Mouse (Mus musculus) limb, embryonic 14.5 days (tissue): ENCODE data around the gene Mt2. TPM values are rescaled to one million over a fixed set of nuclear protein-coding genes. Genes with fewer than 3 reads are reported as not detected.
A peak's percentile ranks its signal among the peaks of the same experiment; 100 is the strongest.

Source experiments
- ATAC-seq: fragments of 200-750 bp; cut with Nextera tagmentation; 2 replicates; pipeline ENCODE4 v1.8.0; 2017; ENCODE audit warnings: low read depth, moderate number of reproducible peaks, moderate TSS enrichment; ENCODE audit not compliant: low FRiP score
- DNase-seq: peaks from one replicate; pipeline ENCODE4 v3.0.0-alpha.2; 2015; ENCODE audit warnings: low spot score
- H3K27ac ChIP-seq: fragments of 300-500 bp; sonication (generic); replicated peaks from 2 replicates; pipeline ENCODE4 v1.5.1; 2014; ENCODE audit warnings: low read depth, mild to moderate bottlenecking, low read length, moderate library complexity, mixed read lengths
- H3K27me3 ChIP-seq: fragments of 300-500 bp; sonication (generic); 2 replicates; pipeline ENCODE4 v1.6.1; 2014; ENCODE audit warnings: low read length, mixed read lengths; ENCODE audit not compliant: control insufficient read depth, insufficient read depth
- H3K36me3 ChIP-seq: fragments of 300-500 bp; sonication (generic); 2 replicates; pipeline ENCODE4 v1.6.1; 2014; ENCODE audit warnings: mild to moderate bottlenecking, low read length, moderate library complexity, mixed read lengths; ENCODE audit not compliant: control insufficient read depth, insufficient read depth
- H3K4me1 ChIP-seq: fragments of 300-500 bp; sonication (generic); 2 replicates; pipeline ENCODE4 v1.6.1; 2014; ENCODE audit warnings: antibody characterized with exemption, low read length, mixed read lengths; ENCODE audit not compliant: control insufficient read depth, insufficient read depth
- H3K4me2 ChIP-seq: fragments of 300-500 bp; sonication (generic); replicated peaks from 2 replicates; pipeline ENCODE4 v1.6.1; 2014; ENCODE audit warnings: low read depth, mild to moderate bottlenecking, low read length, moderate library complexity; ENCODE audit not compliant: severe bottlenecking
- H3K4me3 ChIP-seq: fragments of 300-500 bp; sonication (generic); replicated peaks from 2 replicates; pipeline ENCODE4 v1.5.1; 2014; ENCODE audit warnings: low read length
- H3K9ac ChIP-seq: fragments of 300-500 bp; sonication (generic); 2 replicates; pipeline ENCODE4 v1.6.1; 2014; ENCODE audit warnings: mild to moderate bottlenecking, low read depth, low read length, moderate library complexity; ENCODE audit not compliant: severe bottlenecking
- H3K9me3 ChIP-seq: fragments of 300-500 bp; sonication (generic); 2 replicates; pipeline ENCODE4 v1.6.1; 2016; ENCODE audit warnings: low read length; ENCODE audit not compliant: control insufficient read depth
- POLR2A ChIP-seq: fragments of 200-500 bp; IDR thresholded peaks from 2 replicates; pipeline ENCODE4 v1.8.0; 2012; ENCODE audit warnings: inconsistent platforms, mild to moderate bottlenecking, moderate library complexity, borderline replicate concordance; ENCODE audit not compliant: insufficient read depth, insufficient read length; ENCODE audit errors: extremely low read depth
- WGBS: fragments of 180-500 bp; shearing (Covaris S2); extraction: QIAGEN DNeasy Blood & Tissue Kit; methylation state at CpG from one replicate; pipeline ENCODE4 v1.1.7; 2014; 5-methylcytosine and 5-hydroxymethylcytosine counted together
- polyA plus RNA-seq, 2 experiments: library from polyadenylated mRNA; depleted of rRNA in 1 of 2; stranded (reverse) in 1 of 2; unstranded in 1 of 2; fragments of >200 nt; fragmentation: Nextera tagmentation in 1 of 2; extraction: Ambion mirVana in 1 of 2; gene quantifications; 2 replicates each; pipeline versions ENCODE4 v1.2.1 to v1.2.3; 2012 to 2014

Mt2 gene
- polyA plus RNA-seq, 2 experiments = 48.1 to 51.6 TPM

DNA sequence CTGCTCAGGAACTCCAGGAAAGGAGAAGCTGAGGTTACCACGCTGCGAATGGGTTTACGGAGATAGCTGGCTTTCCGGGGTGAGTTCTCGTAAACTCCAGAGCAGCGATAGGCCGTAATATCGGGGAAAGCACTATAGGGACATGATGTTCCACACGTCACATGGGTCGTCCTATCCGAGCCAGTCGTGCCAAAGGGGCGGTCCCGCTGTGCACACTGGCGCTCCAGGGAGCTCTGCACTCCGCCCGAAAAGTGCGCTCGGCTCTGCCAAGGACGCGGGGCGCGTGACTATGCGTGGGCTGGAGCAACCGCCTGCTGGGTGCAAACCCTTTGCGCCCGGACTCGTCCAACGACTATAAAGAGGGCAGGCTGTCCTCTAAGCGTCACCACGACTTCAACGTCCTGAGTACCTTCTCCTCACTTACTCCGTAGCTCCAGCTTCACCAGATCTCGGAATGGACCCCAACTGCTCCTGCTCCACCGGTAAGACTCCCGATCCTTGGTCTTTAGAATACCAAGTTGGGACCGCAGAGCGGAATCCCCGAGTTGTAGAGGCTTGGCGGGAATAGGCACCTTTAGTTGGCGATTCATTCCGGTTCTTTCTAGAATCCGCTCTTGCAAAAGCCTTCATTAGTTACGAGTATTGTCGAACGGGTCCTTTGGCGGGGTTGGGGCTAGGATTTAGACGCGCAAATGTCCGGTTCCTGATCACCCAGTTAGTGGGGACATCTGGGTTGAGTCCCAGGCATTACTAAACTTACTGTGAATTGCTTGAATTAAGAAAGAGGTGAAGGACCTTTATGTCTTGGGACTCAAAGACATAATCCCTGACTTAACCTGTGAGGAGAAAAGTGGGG, 6.6 kb downstream of the Mt2 start, which contains the start of gene Mt1:
Gene Mt1, plus strand, starts transcription at position 226 of the 856 bp plus-strand sequence.
- Histone ChIP-seq H3K9me3 (no peaks in the 10 kb centered on the region), H3K27me3 (peaks cover 94% of the 10 kb centered on the region), H3K36me3 (no peaks in the 10 kb centered on the region), H3K9ac (peak within 1 kb of the TSS; percentile 40; the same call in 1 of the 2 replicates), H3K4me2 (peak within 1 kb of the TSS; percentile 56), H3K4me1 (peaks cover 16% of the 10 kb centered on the region; the same call in 1 of the 2 replicates), H3K27ac (no peak within 1 kb of the TSS), H3K4me3 (peak within 1 kb of the TSS; percentile 44)
- 1% methylated on average over 50 of the region's 50 CpGs for WGBS
- no peak for TF ChIP-seq POLR2A
- DNase-seq = peak; percentile 79
- ATAC-seq = peak; percentile 76

DNA sequence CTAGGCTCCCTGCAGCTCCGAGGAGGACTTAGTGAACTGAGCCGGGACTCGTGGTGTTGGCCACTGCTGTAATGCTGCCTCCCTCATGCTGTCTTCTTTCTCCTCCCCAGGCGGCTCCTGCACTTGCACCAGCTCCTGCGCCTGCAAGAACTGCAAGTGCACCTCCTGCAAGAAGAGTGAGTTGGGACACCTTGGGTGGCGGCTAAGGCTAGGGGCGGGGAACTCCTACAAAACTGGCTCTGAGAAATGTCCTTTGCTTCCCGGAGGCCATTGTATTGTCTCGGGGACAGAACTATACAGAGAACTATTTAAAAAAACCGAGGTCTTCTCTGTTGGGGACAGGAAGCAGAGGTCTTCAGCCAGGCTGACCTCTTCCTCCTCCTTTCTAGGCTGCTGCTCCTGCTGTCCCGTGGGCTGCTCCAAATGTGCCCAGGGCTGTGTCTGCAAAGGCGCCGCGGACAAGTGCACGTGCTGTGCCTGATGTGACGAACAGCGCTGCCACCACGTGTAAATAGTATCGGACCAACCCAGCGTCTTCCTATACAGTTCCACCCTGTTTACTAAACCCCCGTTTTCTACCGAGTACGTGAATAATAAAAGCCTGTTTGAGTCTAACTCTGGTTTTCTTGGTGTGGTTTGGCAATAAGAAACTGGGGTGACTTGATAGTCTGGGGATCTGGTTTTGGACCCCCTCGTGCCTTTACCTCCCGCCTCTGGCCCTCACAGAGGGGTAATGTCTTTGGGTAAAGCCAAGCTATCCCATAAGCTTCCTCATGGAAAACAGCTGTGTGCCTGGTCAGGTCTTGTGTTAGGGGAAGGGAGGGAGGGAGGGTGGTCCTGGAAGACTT, 7.5 kb downstream of the Mt2 start:
- Histone ChIP-seq H3K27ac (no peak overlapping the region), H3K27me3 (peaks cover 94% of the 10 kb centered on the region), H3K9ac (no peak overlapping the region), H3K4me1 (peaks cover 20% of the 10 kb centered on the region; the same call in 1 of the 2 replicates), H3K36me3 (no peaks in the 10 kb centered on the region), H3K4me2 (peak overlapping the region; percentile 56), H3K9me3 (no peaks in the 10 kb centered on the region), H3K4me3 (peak overlapping the region; percentile 44)
- no peak for DNase-seq
- 5% methylated on average over 25 of the region's 25 CpGs for WGBS
- no peak for ATAC-seq
- TF ChIP-seq POLR2A = no peak

DNA sequence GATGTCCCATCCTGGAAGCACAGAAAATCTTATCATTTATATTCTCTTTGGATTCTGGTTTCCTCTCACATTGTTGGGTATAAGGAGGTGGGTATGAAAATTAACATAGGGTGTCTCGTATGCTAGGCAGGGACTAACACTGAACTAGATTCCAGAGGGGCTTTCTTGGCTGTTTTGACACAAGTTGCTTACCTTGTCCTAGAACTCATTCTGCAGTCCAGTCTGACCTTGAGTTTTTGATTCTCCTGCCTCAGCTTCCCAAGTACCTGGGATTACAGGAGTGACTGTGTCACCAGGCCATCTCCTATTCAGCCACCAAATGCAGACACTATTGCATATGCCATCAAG, 8.1 kb downstream of the Mt2 start:
- no peaks in the 10 kb centered on the region for H3K36me3 ChIP-seq
- no peak overlapping the region; the same call in 1 of the 2 replicates for H3K4me3 ChIP-seq

DNA sequence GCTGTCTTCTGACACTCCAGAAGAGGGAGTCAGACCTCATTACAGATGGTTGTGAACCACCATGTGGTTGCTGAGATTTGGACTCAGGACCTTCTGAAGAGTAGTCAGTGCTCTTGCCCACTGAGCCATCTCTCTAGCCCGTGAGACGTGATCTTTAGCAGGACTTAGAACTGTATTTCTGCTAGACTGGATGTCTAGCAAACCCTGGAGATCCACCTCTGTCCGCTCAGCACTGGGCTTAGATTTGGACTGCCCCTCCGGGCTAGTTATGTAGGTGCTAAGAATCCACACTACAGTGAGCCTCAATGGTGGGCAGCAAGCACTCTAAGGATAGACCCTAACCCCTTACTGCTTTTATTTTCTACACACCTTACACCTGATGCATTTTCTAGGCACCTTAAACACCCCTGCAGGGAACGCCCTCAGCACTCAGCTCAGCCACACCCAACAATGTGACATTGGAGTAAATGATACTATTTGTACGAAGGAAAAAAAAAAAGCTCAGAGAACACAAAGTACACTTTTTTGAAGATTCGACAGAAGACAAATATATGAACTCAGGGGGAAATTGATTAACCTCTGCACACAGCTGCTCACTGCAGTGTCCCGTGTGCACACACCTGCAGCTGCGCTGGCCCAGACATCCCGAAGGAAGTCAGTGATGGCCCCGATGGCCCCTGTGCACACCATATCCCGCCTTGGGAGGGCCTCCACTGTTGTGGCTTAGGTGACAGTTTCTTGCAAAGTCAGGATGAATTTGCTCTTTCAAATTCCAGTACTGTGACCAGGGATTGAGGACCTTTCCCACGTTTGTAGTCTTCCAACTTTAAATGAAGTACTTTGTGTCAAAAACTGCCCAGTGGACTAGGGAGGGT, 9.8 kb downstream of the Mt2 start:
- peak overlapping the region; percentile 45; the same call in 1 of the 2 replicates for H3K4me2 ChIP-seq
- DNase-seq (no peak), ATAC-seq (no peak)
- no peaks in the 10 kb centered on the region for H3K9me3 ChIP-seq
- 62% methylated on average over 13 of the region's 13 CpGs for WGBS
- H3K36me3 ChIP-seq = no peaks in the 10 kb centered on the region
- peak overlapping the region; percentile 24 for H3K4me3 ChIP-seq
- peaks cover 82% of the 10 kb centered on the region for H3K27me3 ChIP-seq
- no peak for TF ChIP-seq POLR2A
- peaks cover 23% of the 10 kb centered on the region for H3K4me1 ChIP-seq
- no peak overlapping the region for H3K9ac ChIP-seq
- H3K27ac ChIP-seq = no peak overlapping the region

More for the DNA sequence above, 8.1 kb downstream of the Mt2 start:
- H3K27ac ChIP-seq = no peak overlapping the region
- H3K4me2 ChIP-seq = no peak overlapping the region
- peaks cover 20% of the 10 kb centered on the region; the same call in 1 of the 2 replicates for H3K4me1 ChIP-seq
- ATAC-seq (no peak), DNase-seq (no peak)
- no peak for TF ChIP-seq POLR2A
- peaks cover 88% of the 10 kb centered on the region for H3K27me3 ChIP-seq
- H3K9me3 ChIP-seq = no peaks in the 10 kb centered on the region
- WGBS = 80% methylated on average over 1 of the region's 1 CpGs
- H3K9ac ChIP-seq = no peak overlapping the region

DNA sequence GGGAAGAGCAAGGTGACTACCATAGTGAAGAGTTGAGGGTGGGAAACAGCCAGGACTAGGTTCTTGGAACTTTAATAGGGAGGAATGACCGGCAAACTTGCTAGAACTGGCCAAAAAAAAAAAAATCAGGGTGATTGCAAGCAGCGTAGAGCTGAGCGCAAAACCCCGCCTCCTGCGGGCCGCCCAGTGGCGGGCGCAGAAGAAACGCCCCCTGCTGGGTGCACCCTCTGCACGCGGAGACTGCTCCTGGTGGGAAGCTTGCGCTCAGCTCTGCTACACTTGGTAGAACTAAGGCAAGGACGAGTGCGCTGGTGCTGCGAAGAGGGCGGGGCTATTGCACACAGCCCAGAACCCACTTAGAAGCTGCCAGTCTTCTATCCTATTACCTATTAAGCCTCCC, 10.7 kb downstream of the Mt2 start:
- no peak for TF ChIP-seq POLR2A
- WGBS = under 1% methylated on average over 16 of the region's 16 CpGs
- H3K4me2 ChIP-seq = peak overlapping the region; percentile 45
- H3K27ac ChIP-seq = no peak overlapping the region
- H3K4me1 ChIP-seq = peaks cover 23% of the 10 kb centered on the region
- peak; percentile 80 for DNase-seq
- 0 out of 2 replicates have a peak overlapping the region, but pooled peaks have one; percentile 5 for H3K9ac ChIP-seq
- no peaks in the 10 kb centered on the region for H3K9me3 ChIP-seq
- H3K36me3 ChIP-seq = no peaks in the 10 kb centered on the region
- peaks cover 78% of the 10 kb centered on the region for H3K27me3 ChIP-seq
- ATAC-seq = peak; percentile 34; the same call in 1 of the 2 replicates
- peak overlapping the region; percentile 24 for H3K4me3 ChIP-seq
